Mouse (Mus musculus) cerebellum, adult 9-11 months (tissue): ENCODE measurements around the gene Rcan2.

Experiments used
- DNase-seq: peaks from one replicate; pipeline ENCODE4 v3.0.0; 2022

The Rcan2 gene

DNA sequence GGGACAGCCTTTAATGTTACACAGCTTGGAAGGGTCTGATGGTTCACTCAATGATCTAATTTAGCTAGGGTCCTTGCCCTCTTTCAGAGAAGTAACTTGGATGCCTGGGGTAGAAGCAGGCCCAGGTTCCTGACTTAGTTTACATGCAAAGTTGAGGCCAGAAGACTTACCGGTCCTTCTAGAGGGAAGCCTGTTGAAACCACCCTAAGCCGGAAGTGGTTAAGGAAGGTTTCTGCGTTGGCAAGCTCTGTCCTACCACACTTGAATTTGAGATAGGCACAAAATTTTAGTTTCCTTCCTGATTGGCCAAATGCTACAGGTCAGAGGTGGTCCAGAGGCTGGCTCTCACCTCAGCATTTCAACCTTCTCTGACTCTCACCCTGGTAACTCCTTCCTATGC, 287.1 kb downstream of the Rcan2 start:
- DNase-seq: no peak
